Mouse (Mus musculus) myocyte (in vitro differentiated cells): Measurements from ENCODE around the gene Ccdc42. TPM values are rescaled to one million over a fixed set of nuclear protein-coding genes. Genes with fewer than 3 reads are reported as not detected.

Experiments used
- H3K27me3 ChIP-seq: one replicate; pipeline ENCODE4 v1.6.1; 2011; ENCODE audit not compliant: control insufficient read depth, insufficient read depth, insufficient read length
- H3K36me3 ChIP-seq: one replicate; pipeline ENCODE4 v1.6.1; 2011; ENCODE audit not compliant: control insufficient read depth, insufficient read depth
- H3K4me2 ChIP-seq: one replicate; pipeline ENCODE4 v1.6.1; 2011; ENCODE audit warnings: low read depth, control low read depth
- H3K4me3 ChIP-seq: one replicate; pipeline ENCODE4 v1.5.1; 2011; ENCODE audit warnings: mild to moderate bottlenecking, control low read depth, moderate library complexity
- H3K79me2 ChIP-seq: one replicate; pipeline ENCODE4 v1.6.1; 2011; ENCODE audit not compliant: control insufficient read depth, insufficient read depth
- H3ac ChIP-seq: one replicate; pipeline ENCODE4 v1.6.1; 2011; ENCODE audit not compliant: control insufficient read depth, insufficient read length
- CEBPB ChIP-seq: IDR thresholded peaks from 2 replicates; pipeline ENCODE4 v1.6.1; 2011; ENCODE audit warnings: mild to moderate bottlenecking, moderate library complexity; ENCODE audit not compliant: poor library complexity, insufficient read depth, severe bottlenecking
- E2F4 ChIP-seq: IDR thresholded peaks from one replicate; pipeline ENCODE4 v1.6.1; 2011; ENCODE audit warnings: mild to moderate bottlenecking, control low read depth, moderate library complexity; ENCODE audit not compliant: insufficient read depth
- MAX ChIP-seq: IDR thresholded peaks from one replicate; pipeline ENCODE4 v1.6.1; 2011; ENCODE audit warnings: low read depth, mild to moderate bottlenecking, control low read depth
- MYOD1 ChIP-seq, 3 experiments: IDR thresholded peaks; one replicate each; pipeline ENCODE4 v1.6.1; 2011; ENCODE audit warnings: control low read depth in 2 of 3, low read depth in 2 of 3, mild to moderate bottlenecking in 2 of 3, moderate library complexity in 1 of 3; ENCODE audit not compliant: insufficient read length in 2 of 3, control insufficient read depth in 1 of 3
- MYOG ChIP-seq, 3 experiments: IDR thresholded peaks; one replicate each; pipeline ENCODE4 v1.6.1; 2011; ENCODE audit warnings: control low read depth in 2 of 3, low read depth in 2 of 3, mild to moderate bottlenecking in 2 of 3; ENCODE audit not compliant: insufficient read length in 2 of 3, control insufficient read depth in 1 of 3, insufficient read depth in 1 of 3
- POLR2A ChIP-seq: IDR thresholded peaks from one replicate; pipeline ENCODE4 v1.6.1; 2011; ENCODE audit warnings: low read depth, mild to moderate bottlenecking, control low read depth, moderate library complexity; ENCODE audit not compliant: insufficient read length
- POLR2AphosphoS2 ChIP-seq: IDR thresholded peaks from one replicate; pipeline ENCODE4 v1.6.1; 2011; ENCODE audit warnings: low read depth, control low read depth; ENCODE audit not compliant: insufficient read length
- REST ChIP-seq: IDR thresholded peaks from one replicate; pipeline ENCODE4 v1.6.1; 2011; ENCODE audit warnings: mild to moderate bottlenecking, control low read depth, moderate library complexity; ENCODE audit not compliant: insufficient read depth, insufficient read length
- SRF ChIP-seq: IDR thresholded peaks from one replicate; pipeline ENCODE4 v1.6.1; 2011; ENCODE audit warnings: low read depth; ENCODE audit not compliant: control insufficient read depth, insufficient read length
- TCF12 ChIP-seq: IDR thresholded peaks from one replicate; pipeline ENCODE4 v1.6.1; 2011; ENCODE audit warnings: mild to moderate bottlenecking, control low read depth; ENCODE audit not compliant: poor library complexity, insufficient read depth, severe bottlenecking
- TCF3 ChIP-seq: IDR thresholded peaks from one replicate; pipeline ENCODE4 v1.6.1; 2011; ENCODE audit warnings: low read depth, control low read depth; ENCODE audit not compliant: insufficient read length
- USF1 ChIP-seq: IDR thresholded peaks from one replicate; pipeline ENCODE4 v1.6.1; 2011; ENCODE audit warnings: low read depth, mild to moderate bottlenecking, control low read depth, moderate library complexity
- polyA plus RNA-seq: library from polyadenylated mRNA; unstranded; fragments of >200 nt; fragmentation: generic; extraction: Trizol; gene quantifications from one replicate; pipeline ENCODE4 v1.2.1, GENCODE M21; 2012; ENCODE audit warnings: missing spikeins

Ccdc42 gene
- polyA plus RNA-seq, 1 experiment, result not detected

DNA sequence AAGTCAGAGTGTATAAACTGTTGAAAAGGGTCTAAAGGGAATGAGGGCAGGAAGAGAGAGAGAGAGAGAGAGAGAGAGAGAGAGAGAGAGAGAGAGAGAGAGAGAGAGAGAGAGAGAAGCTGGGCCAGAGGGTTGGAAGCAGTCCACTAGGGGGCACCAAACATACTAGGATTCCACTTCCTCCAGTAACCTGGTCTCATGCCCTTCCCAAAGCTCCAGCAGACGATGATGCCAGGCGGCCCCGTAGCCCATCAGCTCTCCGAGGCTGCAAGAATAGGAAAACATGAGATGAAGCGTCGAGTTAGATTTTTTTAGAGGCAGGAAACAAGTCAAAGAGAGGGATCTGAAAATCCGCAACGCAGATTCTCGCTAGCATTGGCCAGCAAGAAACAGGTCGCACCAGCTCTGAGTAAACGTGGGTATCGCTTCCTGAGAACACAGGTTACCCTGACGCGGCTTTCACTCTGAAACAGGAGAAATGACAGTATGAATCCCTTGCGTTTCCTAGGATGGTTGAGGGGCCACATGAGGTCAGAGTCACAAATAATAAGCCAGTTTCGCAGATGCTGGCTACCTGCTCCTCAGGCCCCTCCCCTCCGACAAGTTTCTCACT, 20.3 kb upstream of the Ccdc42 start:
- H3K4me3 ChIP-seq, result no peak overlapping the region
- H3K79me2 ChIP-seq, result no peaks in the 10 kb centered on the region
- peak overlapping the region; percentile 51 for H3K4me2 ChIP-seq
- H3ac ChIP-seq, result no peak overlapping the region
- peaks cover 38% of the 10 kb centered on the region for H3K27me3 ChIP-seq
- TF ChIP-seq E2F4, result no peak
- no peak for TF ChIP-seq SRF
- no peak for TF ChIP-seq TCF3
- no peak for TF ChIP-seq USF1
- no peak for TF ChIP-seq POLR2A
- no peak for TF ChIP-seq MAX
- H3K36me3 ChIP-seq, result no peaks in the 10 kb centered on the region

DNA sequence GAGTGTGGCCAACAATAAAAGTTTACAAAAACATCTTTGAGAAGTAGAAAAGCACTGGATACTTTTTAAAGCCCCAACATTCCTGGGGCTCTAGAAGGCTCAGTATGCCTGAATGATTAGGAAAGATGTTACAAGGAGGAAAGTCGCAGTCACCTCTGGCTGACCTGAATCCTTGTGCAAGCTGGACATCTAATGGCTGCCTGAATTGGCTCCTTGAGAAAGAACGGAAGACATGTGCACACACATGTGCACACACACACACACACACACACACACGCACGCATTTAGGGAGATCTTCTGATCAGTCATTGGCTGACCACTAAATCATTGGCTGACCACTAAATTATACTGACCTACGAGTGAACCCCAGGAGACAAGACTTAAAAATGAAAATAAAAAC, 16.0 kb upstream of the Ccdc42 start:
- H3K4me3 ChIP-seq, result no peak overlapping the region
- no peaks in the 10 kb centered on the region for H3K79me2 ChIP-seq
- no peak overlapping the region for H3K4me2 ChIP-seq
- TF ChIP-seq USF1, result no peak
- no peak for TF ChIP-seq POLR2AphosphoS2
- TF ChIP-seq POLR2A, result no peak
- no peak for TF ChIP-seq CEBPB
- no peak for TF ChIP-seq SRF
- no peak for TF ChIP-seq TCF12
- no peak for TF ChIP-seq TCF3
- TF ChIP-seq MYOG (IDR thresholded peaks at IDR 0.05; ENCODE audit: control insufficient read depth in 1 of 3, insufficient read depth in 1 of 3, insufficient read length in 2 of 3, low read depth in 2 of 3), result no peak
- TF ChIP-seq REST, result no peak
- no peak for TF ChIP-seq E2F4
- TF ChIP-seq MYOD1 (IDR thresholded peaks at IDR 0.05; ENCODE audit: control insufficient read depth in 1 of 3, insufficient read length in 2 of 3, low read depth in 2 of 3), result no peak
- no peak for TF ChIP-seq MAX
- H3K27me3 ChIP-seq, result peaks cover 4% of the 10 kb centered on the region
- H3K36me3 ChIP-seq, result no peaks in the 10 kb centered on the region
- H3ac ChIP-seq, result no peak overlapping the region

DNA sequence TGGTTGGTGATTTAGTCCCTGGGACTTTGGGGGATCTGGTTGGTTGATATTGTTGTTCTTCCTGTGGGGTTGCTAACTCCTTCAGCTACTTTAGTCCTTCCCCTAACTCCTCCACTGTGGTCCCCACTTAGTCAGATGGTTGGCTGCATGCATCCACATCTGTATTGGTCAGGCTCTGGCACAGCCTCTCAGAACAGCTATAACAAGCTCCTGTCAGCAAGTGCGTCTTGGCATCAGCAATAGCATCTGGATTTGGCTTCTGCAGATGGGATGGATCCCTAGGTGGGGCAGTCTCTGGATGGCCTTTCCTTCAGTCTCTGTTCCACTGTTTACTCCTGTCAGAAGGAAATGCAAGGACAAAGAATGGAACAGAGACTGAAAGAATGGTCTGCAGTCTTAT, 9.7 kb upstream of the Ccdc42 start:
- no peak overlapping the region for H3K4me2 ChIP-seq
- TF ChIP-seq E2F4 (no peak), SRF (no peak), USF1 (no peak), POLR2AphosphoS2 (no peak), MYOD1 (IDR thresholded peaks at IDR 0.05; ENCODE audit: control insufficient read depth in 1 of 3, insufficient read length in 2 of 3, low read depth in 2 of 3) (no peak), CEBPB (no peak), TCF12 (no peak), POLR2A (no peak), MAX (no peak), MYOG (IDR thresholded peaks at IDR 0.05; ENCODE audit: control insufficient read depth in 1 of 3, insufficient read depth in 1 of 3, insufficient read length in 2 of 3, low read depth in 2 of 3) (no peak), TCF3 (no peak)
- H3K27me3 ChIP-seq, result peaks cover 27% of the 10 kb centered on the region
- no peak overlapping the region for H3ac ChIP-seq
- H3K79me2 ChIP-seq, result no peaks in the 10 kb centered on the region
- H3K4me3 ChIP-seq, result no peak overlapping the region
- no peaks in the 10 kb centered on the region for H3K36me3 ChIP-seq

DNA sequence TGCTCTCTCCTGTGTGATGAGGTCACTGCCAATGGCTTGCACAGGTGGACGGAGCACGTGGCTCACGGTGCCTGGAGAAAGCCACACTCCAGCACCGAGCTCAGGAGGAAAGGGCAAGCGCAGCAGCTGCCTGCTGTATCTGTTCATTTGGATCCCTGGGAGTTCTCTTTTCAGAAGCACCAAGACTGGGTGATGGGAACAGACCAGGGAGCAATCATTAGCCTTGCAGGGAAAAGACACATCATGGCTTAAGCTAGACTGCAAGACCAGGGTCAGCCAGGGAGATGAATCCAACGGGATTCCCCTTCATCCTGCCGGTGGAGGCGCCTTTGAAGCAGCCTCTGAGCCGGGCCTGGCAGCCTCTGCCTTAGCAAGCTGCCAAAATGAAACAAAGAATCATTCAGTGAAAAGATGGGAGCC, 7.3 kb upstream of the Ccdc42 start:
- H3K36me3 ChIP-seq, result no peaks in the 10 kb centered on the region
- TF ChIP-seq REST (no peak), MYOD1 (IDR thresholded peaks at IDR 0.05; ENCODE audit: control insufficient read depth in 1 of 3, insufficient read length in 2 of 3, low read depth in 2 of 3) (peak in 1 of 3 experiments; percentile 22)
- no peak overlapping the region for H3ac ChIP-seq
- no peaks in the 10 kb centered on the region for H3K79me2 ChIP-seq
- peak overlapping the region; percentile 60 for H3K4me2 ChIP-seq
- peaks cover 30% of the 10 kb centered on the region for H3K27me3 ChIP-seq
- H3K4me3 ChIP-seq, result no peak overlapping the region

DNA sequence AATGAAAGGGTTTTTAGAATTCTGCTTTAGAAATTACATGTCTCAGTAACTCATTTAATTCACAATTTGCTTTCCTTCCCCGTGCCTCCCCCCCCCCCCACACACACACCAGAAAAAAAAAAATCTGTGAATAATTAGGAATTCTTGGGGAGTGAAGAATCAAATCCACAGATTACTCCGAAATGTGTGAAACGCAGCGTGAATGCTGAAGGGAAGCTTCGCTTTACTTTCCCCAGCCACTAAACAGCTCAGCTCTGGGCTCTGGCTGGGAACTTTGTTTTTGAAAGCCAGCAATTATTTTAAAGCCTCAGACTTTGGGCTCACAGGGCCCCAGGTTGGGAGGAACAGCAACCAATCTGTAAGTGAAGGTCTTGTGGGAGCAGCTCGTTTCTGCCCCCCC, 6.3 kb upstream of the Ccdc42 start:
- H3K79me2 ChIP-seq, result no peaks in the 10 kb centered on the region
- no peak overlapping the region for H3ac ChIP-seq
- peaks cover 30% of the 10 kb centered on the region for H3K27me3 ChIP-seq
- TF ChIP-seq USF1, result no peak
- TF ChIP-seq REST, result no peak
- TF ChIP-seq E2F4, result no peak
- no peak for TF ChIP-seq SRF
- TF ChIP-seq POLR2AphosphoS2, result no peak
- no peak for TF ChIP-seq CEBPB
- TF ChIP-seq POLR2A, result no peak
- TF ChIP-seq MYOG (IDR thresholded peaks at IDR 0.05; ENCODE audit: control insufficient read depth in 1 of 3, insufficient read depth in 1 of 3, insufficient read length in 2 of 3, low read depth in 2 of 3), result no peak
- no peak for TF ChIP-seq TCF12
- no peak for TF ChIP-seq MYOD1 (IDR thresholded peaks at IDR 0.05; ENCODE audit: control insufficient read depth in 1 of 3, insufficient read length in 2 of 3, low read depth in 2 of 3)
- TF ChIP-seq MAX, result no peak
- TF ChIP-seq TCF3, result no peak
- no peak overlapping the region for H3K4me2 ChIP-seq
- no peak overlapping the region for H3K4me3 ChIP-seq
- no peaks in the 10 kb centered on the region for H3K36me3 ChIP-seq
